Mouse (Mus musculus) c-Kit-positive CD71-positive TER-119-positive erythroid progenitor cells, embryonic 14.5 days (primary cell): ENCODE data around the gene Dlg5.

Experiments
- DNase-seq: peaks from one replicate; pipeline ENCODE4 v3.0.0-alpha.2; 2013; ENCODE audit warnings: low spot score

The Dlg5 gene

GRCm38 (mm10) chr14:24190131-24190530, 55.6 kb downstream of the Dlg5 start:
- no peak for DNase-seq

- no peak for DNase-seq
These were observed 56.1 kb downstream of the Dlg5 start for GRCm38 (mm10) chr14:24189598-24189997.

- DNase-seq = no peak
These were observed 60.2 kb downstream of the Dlg5 start for GRCm38 (mm10) chr14:24185514-24185913.

DNA sequence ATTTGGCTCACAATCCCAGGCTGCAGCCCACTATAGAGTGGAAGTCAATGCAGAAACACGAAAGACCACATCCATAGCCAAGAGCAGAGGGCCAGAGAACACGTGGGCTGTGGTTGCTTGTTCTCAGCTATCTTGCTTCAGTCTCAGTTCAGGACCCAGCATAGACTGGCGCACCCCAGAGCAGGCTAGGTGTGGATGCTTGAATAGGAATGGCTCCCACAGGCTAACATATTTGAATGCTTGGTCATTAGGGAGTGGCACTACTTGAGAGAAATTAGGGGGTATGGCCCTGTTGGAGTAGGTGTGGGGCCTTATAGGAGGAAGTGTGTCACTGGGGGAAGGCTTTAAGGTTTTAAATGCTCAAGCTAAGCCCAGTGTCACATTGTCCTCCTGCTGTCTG, 62.8 kb downstream of the Dlg5 start:
- DNase-seq = no peak

- DNase-seq = peak; percentile 46
These were observed 63.8 kb downstream of the Dlg5 start for GRCm38 (mm10) chr14:24181811-24182506.

DNA sequence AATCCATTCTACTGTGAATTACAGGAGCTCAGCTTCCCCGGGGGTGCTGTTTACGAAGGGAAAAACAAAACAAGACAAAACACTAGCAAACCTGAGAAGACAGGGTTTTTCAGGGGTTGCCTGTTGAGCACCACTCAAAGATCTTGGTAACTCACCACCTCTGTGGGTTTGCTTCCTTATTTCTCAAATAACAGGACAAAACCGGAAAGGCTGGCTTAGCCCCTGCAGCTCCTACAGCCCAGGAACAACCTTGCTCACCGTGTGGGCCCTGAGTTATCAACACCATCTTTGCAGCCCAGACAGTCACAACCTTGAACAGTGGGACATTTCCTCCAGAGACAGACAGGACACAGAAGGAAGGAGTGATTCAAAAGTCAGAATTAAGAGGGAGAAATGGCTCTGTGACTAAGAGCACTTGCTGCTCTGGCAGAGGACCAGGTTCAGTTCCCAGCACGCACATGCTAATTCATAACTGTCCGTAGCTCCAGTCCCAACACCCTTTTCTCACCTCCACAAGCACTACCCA, 66.2 kb downstream of the Dlg5 start:
- DNase-seq = no peak

- no peak for DNase-seq
These were observed 69.1 kb downstream of the Dlg5 start for GRCm38 (mm10) chr14:24176609-24177008.

GRCm38 (mm10) chr14:24173326-24173725, 72.4 kb downstream of the Dlg5 start:
- no peak for DNase-seq

DNA sequence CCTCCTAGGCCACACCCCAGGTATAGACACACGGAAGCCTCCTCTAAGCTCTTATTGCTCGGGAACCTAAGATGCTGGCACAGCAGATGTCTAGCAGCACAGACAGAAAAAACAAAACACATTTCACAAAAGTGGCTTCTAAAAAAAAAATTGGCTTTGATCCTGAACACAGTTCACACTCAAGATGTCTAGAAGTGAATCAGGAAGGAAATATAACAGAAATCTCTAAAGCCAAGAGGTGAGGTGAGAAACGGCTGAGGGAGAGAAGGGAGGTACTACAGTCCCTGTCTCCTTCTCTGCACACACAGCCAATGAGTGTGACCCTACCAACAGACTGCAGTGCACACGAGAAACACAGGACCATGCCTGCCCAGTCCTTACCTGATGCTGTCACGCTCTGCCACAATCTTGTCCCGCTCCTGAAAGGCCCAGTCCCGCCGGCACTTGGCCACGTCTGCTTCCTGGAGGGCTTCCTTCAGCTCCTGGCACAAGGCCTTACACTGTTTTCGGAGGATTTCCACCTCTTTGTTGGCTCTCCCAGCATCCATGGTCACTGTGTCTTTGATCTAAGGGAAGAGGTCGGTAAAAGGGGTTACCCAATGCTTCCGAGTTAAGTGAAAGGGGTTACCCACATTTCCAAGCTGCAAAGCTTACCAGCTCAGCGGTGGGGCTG, 73.9 kb downstream of the Dlg5 start:
- DNase-seq = no peak

DNA sequence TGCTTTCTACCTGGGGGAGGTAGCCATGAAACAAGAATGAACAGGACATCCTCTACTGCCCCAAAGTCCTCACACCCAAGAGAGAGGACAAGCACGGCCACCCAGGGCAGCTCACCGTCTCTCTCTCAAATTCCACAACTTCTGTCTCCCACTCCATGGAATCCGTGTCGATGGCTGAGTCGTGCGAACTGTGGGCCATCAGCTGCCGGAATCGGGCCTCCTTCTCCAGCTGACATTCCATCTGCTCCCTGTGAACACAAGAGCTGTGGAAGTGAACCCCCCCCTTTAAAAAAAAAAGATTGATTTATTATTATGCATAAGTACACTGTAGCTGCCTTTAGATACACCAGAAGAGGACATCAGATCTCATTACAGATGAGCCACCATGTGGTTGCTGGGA, 79.7 kb downstream of the Dlg5 start:
- no peak for DNase-seq

- DNase-seq = no peak
These were observed 80.9 kb downstream of the Dlg5 start for GRCm38 (mm10) chr14:24164721-24165367.

DNA sequence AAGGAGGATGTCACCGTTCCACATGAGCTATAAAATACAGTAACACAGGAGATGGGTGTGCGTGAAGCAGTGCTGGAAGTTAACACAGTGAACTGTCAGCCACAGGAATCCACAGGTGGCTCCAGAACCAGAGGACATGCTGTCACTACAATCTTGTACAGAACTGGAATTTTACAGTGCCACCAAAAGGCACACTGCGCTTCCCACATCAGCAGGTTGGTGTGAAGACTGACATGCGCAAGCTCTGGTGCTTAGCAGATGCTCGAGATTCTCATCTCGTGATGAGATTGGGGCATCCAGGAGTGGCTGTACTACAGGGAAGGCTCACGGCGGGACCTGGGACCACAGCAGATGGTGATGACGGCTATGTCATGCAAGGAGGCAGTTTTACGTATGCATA, 82.9 kb downstream of the Dlg5 start:
- no peak for DNase-seq

DNA sequence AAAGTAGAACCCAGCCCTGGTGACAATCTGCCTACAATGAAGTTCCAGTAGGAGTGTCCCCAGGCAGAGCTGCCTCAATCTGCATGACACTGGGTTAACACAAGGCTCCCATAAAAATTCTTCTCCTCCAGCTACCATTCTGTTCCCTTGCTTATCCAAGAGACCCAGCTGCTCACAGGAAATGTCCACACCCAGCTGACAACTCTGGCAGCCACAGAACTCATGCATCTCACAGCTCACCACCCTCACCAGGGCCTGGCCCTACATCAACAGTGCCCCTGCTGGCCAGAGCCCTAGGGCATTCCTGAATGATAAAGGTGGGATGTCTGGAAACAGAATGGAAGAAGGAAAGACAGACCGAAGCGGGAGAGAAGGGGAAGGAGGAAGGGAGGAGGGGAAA, 96.8 kb downstream of the Dlg5 start:
- no peak for DNase-seq

DNA sequence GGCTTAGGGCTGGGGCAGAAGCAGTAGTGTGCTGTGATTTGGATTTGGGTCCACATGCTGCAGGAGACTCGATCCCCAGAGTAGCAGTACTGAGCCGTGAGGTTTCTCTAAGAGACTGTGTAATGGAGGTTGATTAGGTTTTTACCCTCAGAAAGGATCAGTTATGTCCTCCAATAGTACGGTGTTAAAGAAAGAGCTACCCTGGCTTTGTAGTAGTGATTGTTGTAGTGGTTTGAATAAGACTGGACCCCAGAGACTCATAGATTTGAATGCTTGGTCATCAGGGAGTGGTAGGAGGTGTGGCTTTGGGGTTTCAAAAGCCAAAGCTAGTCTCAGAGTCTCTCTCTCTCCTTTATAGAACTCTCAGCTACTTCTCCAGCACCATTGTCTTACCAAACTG, 100.9 kb downstream of the Dlg5 start:
- DNase-seq = no peak

GRCm38 (mm10) chr14:24144421-24144820, 101.3 kb downstream of the Dlg5 start:
- DNase-seq = no peak

GRCm38 (mm10) chr14:24142926-24143430, 102.7 kb downstream of the Dlg5 start:
- peak; percentile 31 for DNase-seq

- no peak for DNase-seq
These were observed 104.0 kb downstream of the Dlg5 start for GRCm38 (mm10) chr14:24141727-24142126.

GRCm38 (mm10) chr14:24140297-24140812, 105.4 kb downstream of the Dlg5 start:
- peak; percentile 74 for DNase-seq

DNA sequence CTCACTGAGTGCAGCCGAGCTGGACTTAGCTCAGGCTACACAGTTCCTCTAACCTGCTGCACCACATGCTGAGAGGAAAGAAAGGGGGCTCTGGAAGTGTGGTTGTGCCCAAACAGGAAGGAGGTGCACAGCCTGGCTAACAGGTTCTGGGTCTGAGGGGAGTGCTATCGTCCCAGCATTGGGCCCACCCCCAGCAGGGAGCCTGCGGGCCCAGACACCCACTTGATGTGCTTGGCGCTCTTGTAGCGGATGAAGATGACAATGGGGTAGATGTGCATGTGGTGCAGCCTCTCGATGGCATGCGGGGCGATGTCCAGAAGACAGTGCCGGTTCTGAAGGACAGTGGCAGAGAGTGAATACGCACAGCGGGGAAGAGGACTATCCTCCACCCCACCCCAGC, 108.8 kb downstream of the Dlg5 start:
- DNase-seq = no peak

DNA sequence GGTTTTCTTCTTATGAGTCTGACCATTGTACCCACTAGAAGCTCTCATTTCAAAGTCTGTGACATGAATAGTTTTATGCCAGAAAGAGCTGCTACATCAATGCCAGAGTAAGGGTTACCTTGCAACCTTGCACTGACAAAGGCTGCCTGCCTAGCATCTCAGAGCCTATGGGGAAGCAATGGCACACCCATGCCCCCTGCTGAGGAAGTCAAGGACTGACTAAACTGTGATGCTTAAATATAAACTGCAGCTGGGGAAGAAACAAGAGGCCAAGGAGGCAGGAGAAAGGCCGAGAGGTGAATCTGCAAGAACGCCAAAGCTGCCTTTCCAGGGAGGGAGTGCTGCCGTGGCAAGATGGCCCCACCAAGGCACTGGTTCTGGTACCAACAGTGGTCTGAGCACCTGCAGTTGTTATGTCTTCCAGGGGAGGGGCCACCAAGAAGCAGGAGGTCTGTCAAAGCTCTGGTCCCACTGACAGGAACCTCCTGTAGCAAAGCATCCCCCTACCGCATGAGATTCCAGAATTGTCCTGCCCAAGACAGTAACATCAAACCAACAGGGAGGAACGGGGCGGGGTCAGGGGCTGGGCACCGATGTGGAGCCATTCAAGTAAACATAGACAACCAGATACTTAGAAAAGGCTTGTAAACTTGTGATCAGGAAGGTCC, 111.0 kb downstream of the Dlg5 start:
- DNase-seq = no peak

DNA sequence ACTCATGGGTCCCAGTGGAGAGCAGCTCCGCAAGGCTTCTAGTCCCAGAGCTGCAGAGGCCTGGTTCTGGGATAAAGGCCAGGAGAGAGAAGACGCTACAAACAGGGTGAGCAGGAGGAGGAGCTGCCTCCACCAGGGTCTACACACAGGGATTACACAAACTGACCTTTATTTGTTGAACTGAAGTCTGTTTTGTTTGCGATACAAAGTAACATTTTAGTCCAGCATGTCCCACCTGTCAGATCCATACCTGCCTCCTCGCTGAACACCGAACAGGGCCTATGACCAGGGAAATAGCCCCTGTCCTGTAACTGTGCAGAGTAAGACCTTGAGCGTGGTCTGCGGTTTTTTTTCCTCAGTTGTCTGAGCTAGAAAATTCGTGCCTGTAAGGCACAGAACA, 111.9 kb downstream of the Dlg5 start:
- no peak for DNase-seq

- peak; percentile 24 for DNase-seq
These were observed 113.6 kb downstream of the Dlg5 start for GRCm38 (mm10) chr14:24132092-24132491.
